Mouse (Mus musculus): ENCODE data around the gene Ky. TPM values are rescaled to one million over a fixed set of nuclear protein-coding genes. Genes with fewer than 3 reads are reported as not detected.

Gene Ky
- polyA plus RNA-seq, 1 experiment from 2014 or later: 0.57 TPM

DNA sequence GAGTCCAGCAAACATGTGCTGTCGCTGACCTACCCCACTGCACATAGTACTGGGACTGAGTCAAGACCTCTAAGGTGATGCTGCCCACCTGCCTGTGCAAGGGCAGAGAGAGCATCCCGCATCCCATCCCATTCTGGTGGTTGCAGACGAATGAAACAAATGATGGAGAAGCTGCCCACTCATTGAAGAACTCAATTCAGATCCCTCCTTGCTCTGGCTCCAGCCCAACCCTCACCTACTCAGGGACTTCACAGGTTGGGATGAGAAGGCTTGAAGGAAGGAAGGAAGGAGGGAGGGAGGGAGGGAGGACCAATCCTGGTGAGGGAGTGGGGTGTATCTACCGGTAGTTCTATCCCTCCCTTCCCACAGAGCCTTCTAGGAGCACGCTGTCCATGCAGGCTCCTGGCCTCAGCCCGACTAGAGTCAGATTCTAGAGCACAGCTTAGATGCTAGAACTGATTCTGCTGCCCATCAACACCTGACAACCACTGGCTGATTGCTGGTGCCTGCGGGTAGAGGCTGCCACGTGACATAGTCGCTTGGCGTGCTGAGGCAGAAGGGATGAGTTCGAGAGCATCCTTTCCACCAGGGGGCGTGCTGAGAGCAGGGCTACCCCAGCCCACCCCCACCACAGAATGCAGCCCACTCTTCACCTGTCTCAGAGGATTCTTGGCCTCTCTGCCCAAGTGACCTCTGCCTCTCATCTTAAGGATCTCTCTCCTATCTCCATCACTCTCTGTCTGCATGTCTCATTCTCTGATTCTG, 13.3 kb upstream of the Ky start:
- DNase-seq (ENCODE audit: low spot score): no peak
- 38% methylated on average over 12 of the region's 12 CpGs for WGBS
- Histone ChIP-seq H3K36me3 (ENCODE audit: control insufficient read depth, insufficient read depth, low read length) (no peaks in the 10 kb centered on the region), H3K4me1 (replicated peaks; ENCODE audit: control insufficient read depth, insufficient read depth, low read length) (no peaks in the 10 kb centered on the region), H3K27me3 (replicated peaks; ENCODE audit: control insufficient read depth, insufficient read depth, low read length) (no peaks in the 10 kb centered on the region), H3K4me3 (ENCODE audit: low read depth, low read length) (no peak overlapping the region), H3K27ac (ENCODE audit: low read depth) (no peak overlapping the region), H3K9me3 (ENCODE audit: control insufficient read depth, low read length) (no peaks in the 10 kb centered on the region), H3K9ac (ENCODE audit: low read length) (no peak overlapping the region), H3K4me2 (ENCODE audit: low read length) (no peak overlapping the region)
- ATAC-seq (replicated peaks; ENCODE audit: low FRiP score, low TSS enrichment, low read depth): no peak

DNA sequence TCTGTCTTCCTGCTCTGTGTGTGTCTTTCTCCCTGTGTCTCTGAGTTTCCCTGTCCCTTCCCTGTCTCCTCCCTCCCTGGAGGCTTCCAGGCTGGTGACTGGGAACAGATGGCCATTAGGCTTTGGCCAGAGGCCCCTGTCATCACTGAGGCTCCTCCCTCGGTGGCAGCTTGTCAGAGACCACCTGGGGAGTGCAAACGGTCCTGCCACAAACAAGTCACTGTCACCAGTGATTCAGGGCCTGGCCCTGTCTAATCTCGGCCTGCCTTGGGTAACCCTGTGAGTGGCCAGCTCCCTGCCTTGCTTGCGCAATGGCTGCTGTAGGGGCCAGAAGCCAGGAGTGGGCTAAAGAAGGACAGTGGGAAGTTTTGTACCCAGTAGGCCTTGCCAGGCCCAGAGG, 12.5 kb upstream of the Ky start:
- DNase-seq (ENCODE audit: low spot score) (no peak), ATAC-seq (replicated peaks; ENCODE audit: low FRiP score, low TSS enrichment, low read depth) (no peak)
- Histone ChIP-seq H3K27ac (ENCODE audit: low read depth) (no peak overlapping the region), H3K9ac (ENCODE audit: low read length) (no peak overlapping the region), H3K36me3 (ENCODE audit: control insufficient read depth, insufficient read depth, low read length) (no peaks in the 10 kb centered on the region), H3K4me3 (ENCODE audit: low read depth, low read length) (no peak overlapping the region), H3K4me1 (replicated peaks; ENCODE audit: control insufficient read depth, insufficient read depth, low read length) (no peaks in the 10 kb centered on the region), H3K9me3 (ENCODE audit: control insufficient read depth, low read length) (no peaks in the 10 kb centered on the region), H3K4me2 (ENCODE audit: low read length) (no peak overlapping the region), H3K27me3 (replicated peaks; ENCODE audit: control insufficient read depth, insufficient read depth, low read length) (no peaks in the 10 kb centered on the region)
- WGBS: 36% methylated on average over 4 of the region's 4 CpGs

DNA sequence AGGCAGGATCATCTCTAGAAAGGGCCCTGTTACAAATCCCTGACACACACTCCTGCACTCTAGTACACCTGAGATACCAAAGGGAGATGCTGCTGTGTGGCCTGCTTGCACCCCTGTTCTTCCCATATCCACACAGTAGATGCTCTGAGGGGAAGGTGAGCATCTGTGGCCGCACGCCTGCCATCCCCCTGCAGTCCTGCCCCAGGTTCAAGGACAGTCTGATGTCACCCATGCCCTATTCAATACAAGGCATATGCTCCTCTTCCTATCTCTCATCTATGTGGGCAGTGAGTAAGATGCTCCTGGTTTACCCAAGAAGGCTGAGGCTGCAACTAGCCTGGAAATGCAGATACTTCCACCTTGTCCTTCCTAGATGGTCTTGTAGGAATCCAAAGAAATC, 11.6 kb upstream of the Ky start:
- no peak for DNase-seq (ENCODE audit: low spot score)
- no peak for ATAC-seq (replicated peaks; ENCODE audit: low FRiP score, low TSS enrichment, low read depth)
- H3K27ac ChIP-seq (ENCODE audit: low read depth): no peak overlapping the region
- H3K4me3 ChIP-seq (ENCODE audit: low read depth, low read length): no peak overlapping the region
- WGBS: 88% methylated on average over 2 of the region's 2 CpGs
- H3K4me2 ChIP-seq (ENCODE audit: low read length): no peak overlapping the region
- H3K4me1 ChIP-seq (replicated peaks; ENCODE audit: control insufficient read depth, insufficient read depth, low read length): no peaks in the 10 kb centered on the region
- no peaks in the 10 kb centered on the region for H3K27me3 ChIP-seq (replicated peaks; ENCODE audit: control insufficient read depth, insufficient read depth, low read length)
- H3K9me3 ChIP-seq (ENCODE audit: control insufficient read depth, low read length): no peaks in the 10 kb centered on the region
- H3K36me3 ChIP-seq (ENCODE audit: control insufficient read depth, insufficient read depth, low read length): no peaks in the 10 kb centered on the region
- no peak overlapping the region for H3K9ac ChIP-seq (ENCODE audit: low read length)

DNA sequence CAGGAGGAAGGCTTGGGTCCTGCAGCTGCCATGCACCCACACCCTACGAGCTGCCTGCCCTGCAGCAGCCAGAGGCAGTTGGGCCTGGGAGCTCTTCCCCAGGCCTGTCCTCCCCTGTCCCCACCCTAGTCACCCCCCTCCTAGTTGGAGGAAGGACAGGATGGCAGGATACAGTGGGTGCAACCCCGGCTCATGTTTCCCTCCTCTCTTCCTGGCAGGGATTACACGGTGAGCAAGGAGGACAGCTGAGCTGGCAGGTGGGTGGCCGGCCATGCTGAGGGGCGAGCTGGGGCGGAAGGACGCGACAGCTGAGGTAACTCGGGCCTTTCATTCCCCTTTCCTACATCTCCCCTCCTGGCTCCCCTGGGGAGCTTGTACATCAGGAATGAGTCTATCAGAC, 11.1 kb upstream of the Ky start:
- Histone ChIP-seq H3K4me3 (ENCODE audit: low read depth, low read length) (no peak overlapping the region), H3K27ac (ENCODE audit: low read depth) (no peak overlapping the region), H3K4me2 (ENCODE audit: low read length) (no peak overlapping the region), H3K27me3 (replicated peaks; ENCODE audit: control insufficient read depth, insufficient read depth, low read length) (no peaks in the 10 kb centered on the region), H3K36me3 (ENCODE audit: control insufficient read depth, insufficient read depth, low read length) (no peaks in the 10 kb centered on the region), H3K4me1 (replicated peaks; ENCODE audit: control insufficient read depth, insufficient read depth, low read length) (no peaks in the 10 kb centered on the region), H3K9me3 (ENCODE audit: control insufficient read depth, low read length) (no peaks in the 10 kb centered on the region), H3K9ac (ENCODE audit: low read length) (no peak overlapping the region)
- no peak for DNase-seq (ENCODE audit: low spot score)
- no peak for ATAC-seq (replicated peaks; ENCODE audit: low FRiP score, low TSS enrichment, low read depth)
- 77% methylated on average over 9 of the region's 9 CpGs for WGBS

DNA sequence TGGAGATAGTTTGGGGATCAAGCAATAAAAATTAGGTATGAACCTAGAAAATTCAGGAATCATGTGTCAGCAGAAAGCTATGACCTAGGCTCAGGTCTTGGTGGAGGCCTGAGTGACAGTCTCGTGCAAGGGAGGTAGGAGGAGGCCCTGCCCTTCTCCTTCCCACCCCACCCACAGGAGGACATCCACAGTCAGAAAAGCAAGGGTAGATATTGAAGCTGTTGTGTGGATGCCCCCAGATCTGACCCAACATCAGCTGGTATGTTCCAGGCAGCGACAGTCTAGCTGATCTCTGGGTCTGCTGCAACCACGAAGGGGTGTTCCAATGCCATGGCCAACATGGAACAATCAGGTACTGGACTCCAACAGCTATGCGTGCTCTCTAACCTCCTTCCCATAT, 10.3 kb upstream of the Ky start:
- Histone ChIP-seq H3K9ac (ENCODE audit: low read length) (no peak overlapping the region), H3K4me1 (replicated peaks; ENCODE audit: control insufficient read depth, insufficient read depth, low read length) (no peaks in the 10 kb centered on the region), H3K27ac (ENCODE audit: low read depth) (no peak overlapping the region), H3K4me3 (ENCODE audit: low read depth, low read length) (no peak overlapping the region), H3K36me3 (ENCODE audit: control insufficient read depth, insufficient read depth, low read length) (no peaks in the 10 kb centered on the region), H3K4me2 (ENCODE audit: low read length) (no peak overlapping the region), H3K27me3 (replicated peaks; ENCODE audit: control insufficient read depth, insufficient read depth, low read length) (no peaks in the 10 kb centered on the region), H3K9me3 (ENCODE audit: control insufficient read depth, low read length) (no peaks in the 10 kb centered on the region)
- ATAC-seq (replicated peaks; ENCODE audit: low FRiP score, low TSS enrichment, low read depth) (no peak), DNase-seq (ENCODE audit: low spot score) (no peak)
- 79% methylated on average over 4 of the region's 4 CpGs for WGBS

DNA sequence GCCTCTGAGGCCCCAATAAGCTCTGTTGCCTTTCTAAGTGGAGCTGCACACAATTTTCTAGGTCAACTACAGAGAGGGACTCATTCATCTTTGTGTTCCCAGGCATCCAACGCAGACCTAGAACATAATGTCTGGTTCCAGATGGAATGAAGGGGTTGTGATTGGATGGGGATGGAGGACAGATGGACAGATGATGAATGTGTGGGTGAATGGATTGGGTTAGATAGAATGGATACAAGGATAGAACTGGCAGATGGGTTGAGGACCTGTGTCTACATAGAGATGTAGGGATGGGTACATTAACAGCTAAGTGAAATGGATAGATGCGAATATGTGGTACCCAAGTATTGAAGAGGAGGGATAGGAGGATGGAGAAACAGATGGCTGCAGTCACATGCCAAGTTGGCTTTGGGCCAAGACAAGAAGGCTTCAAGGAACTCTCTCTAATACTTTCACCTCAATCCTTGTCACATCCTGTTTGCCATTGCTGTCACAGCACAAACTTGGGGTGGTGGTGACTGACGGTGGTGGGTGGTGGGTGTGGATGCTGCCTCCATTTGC, 9.0 kb upstream of the Ky start:
- Histone ChIP-seq H3K9ac (ENCODE audit: low read length) (no peak overlapping the region), H3K4me1 (replicated peaks; ENCODE audit: control insufficient read depth, insufficient read depth, low read length) (no peaks in the 10 kb centered on the region), H3K9me3 (ENCODE audit: control insufficient read depth, low read length) (no peaks in the 10 kb centered on the region), H3K27ac (ENCODE audit: low read depth) (no peak overlapping the region), H3K27me3 (replicated peaks; ENCODE audit: control insufficient read depth, insufficient read depth, low read length) (no peaks in the 10 kb centered on the region), H3K36me3 (ENCODE audit: control insufficient read depth, insufficient read depth, low read length) (no peaks in the 10 kb centered on the region), H3K4me2 (ENCODE audit: low read length) (no peak overlapping the region), H3K4me3 (ENCODE audit: low read depth, low read length) (no peak overlapping the region)
- WGBS: 91% methylated on average over 3 of the region's 3 CpGs
- no peak for ATAC-seq (replicated peaks; ENCODE audit: low FRiP score, low TSS enrichment, low read depth)
- no peak for DNase-seq (ENCODE audit: low spot score)

DNA sequence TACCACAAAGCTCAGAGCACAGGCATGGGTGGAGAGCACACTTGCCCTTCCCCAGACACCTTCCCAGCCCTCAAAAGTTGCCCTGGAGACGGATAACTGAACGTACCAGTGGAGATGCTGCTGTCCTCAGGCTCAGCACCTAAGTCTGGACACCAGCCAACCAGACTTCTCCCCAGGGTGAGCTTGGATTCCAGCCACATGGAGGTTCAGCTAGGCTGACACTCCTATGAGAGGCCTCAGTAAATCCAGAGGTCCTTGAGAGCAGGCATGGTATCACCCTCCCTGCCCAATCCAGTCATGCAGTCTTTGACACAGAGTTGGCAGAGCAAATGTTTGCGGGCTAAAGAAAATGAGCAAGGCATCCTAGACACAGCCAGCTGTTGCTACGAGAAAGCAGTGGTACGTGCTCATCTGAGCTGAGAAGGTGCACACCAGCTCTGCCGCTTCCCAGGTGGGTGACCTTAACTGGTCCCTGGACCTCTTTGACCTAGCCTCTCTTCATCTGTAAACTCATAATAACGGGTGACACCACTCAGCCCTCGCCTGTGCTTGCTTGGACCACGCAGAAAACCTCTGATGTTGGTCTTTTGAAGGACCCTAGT, 8.4 kb upstream of the Ky start:
- H3K27me3 ChIP-seq (replicated peaks; ENCODE audit: control insufficient read depth, insufficient read depth, low read length): no peaks in the 10 kb centered on the region
- DNase-seq (ENCODE audit: low spot score): no peak
- H3K9me3 ChIP-seq (ENCODE audit: control insufficient read depth, low read length): no peaks in the 10 kb centered on the region
- H3K36me3 ChIP-seq (ENCODE audit: control insufficient read depth, insufficient read depth, low read length): no peaks in the 10 kb centered on the region
- H3K4me2 ChIP-seq (ENCODE audit: low read length): no peak overlapping the region
- no peak overlapping the region for H3K9ac ChIP-seq (ENCODE audit: low read length)
- ATAC-seq (replicated peaks; ENCODE audit: low FRiP score, low TSS enrichment, low read depth): no peak
- no peak overlapping the region for H3K27ac ChIP-seq (ENCODE audit: low read depth)
- H3K4me1 ChIP-seq (replicated peaks; ENCODE audit: control insufficient read depth, insufficient read depth, low read length): no peaks in the 10 kb centered on the region
- no peak overlapping the region for H3K4me3 ChIP-seq (ENCODE audit: low read depth, low read length)
- WGBS: 85% methylated on average over 9 of the region's 9 CpGs

DNA sequence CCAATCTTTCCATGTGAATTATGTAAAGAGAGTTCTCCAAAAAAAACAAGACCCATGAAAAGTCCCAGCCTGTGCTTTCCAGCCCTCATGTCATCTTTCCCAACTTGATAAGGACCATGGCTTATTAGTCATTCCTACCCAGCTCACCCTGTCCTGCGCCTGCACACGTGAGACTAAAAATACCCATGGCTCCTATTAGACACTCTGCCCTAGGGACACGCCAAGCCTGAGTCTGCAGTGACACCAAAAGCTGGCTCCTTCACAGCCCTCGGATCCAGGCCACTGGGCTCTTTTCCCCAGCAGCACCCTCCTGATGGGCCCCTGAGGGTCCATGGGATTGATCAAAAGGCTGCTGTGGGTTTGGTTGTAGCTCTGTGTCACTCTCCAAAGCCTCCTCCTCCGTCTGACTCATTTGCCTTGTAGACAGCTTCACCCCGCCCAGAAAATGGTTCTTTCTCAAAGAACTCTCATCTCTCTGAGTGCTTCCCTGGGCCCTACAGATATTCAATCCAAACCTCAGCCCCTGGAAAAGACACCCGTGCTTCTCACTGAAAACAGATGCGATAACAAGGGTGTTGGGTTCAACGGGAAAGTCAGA, 7.6 kb upstream of the Ky start:
- WGBS: 80% methylated on average over 9 of the region's 9 CpGs
- no peak overlapping the region for H3K27ac ChIP-seq (ENCODE audit: low read depth)
- H3K9me3 ChIP-seq (ENCODE audit: control insufficient read depth, low read length): no peaks in the 10 kb centered on the region
- DNase-seq (ENCODE audit: low spot score) (no peak), ATAC-seq (replicated peaks; ENCODE audit: low FRiP score, low TSS enrichment, low read depth) (no peak)
- no peaks in the 10 kb centered on the region for H3K4me1 ChIP-seq (replicated peaks; ENCODE audit: control insufficient read depth, insufficient read depth, low read length)
- no peaks in the 10 kb centered on the region for H3K27me3 ChIP-seq (replicated peaks; ENCODE audit: control insufficient read depth, insufficient read depth, low read length)
- H3K36me3 ChIP-seq (ENCODE audit: control insufficient read depth, insufficient read depth, low read length): no peaks in the 10 kb centered on the region
- no peak overlapping the region for H3K9ac ChIP-seq (ENCODE audit: low read length)
- H3K4me2 ChIP-seq (ENCODE audit: low read length): no peak overlapping the region
- no peak overlapping the region for H3K4me3 ChIP-seq (ENCODE audit: low read depth, low read length)
